Mouse (Mus musculus) liver, adult 10 weeks (tissue): ENCODE results near the gene Slc17a1. TPM values are rescaled to one million over a fixed set of nuclear protein-coding genes. Genes with fewer than 3 reads are reported as not detected.

Experiments used
- polyA plus RNA-seq: library from polyadenylated mRNA; stranded (reverse); fragments of 350-450 nt; fragmentation: Illumina TruSeq; extraction: RNeasy Lipid Tissue Mini Kit (QIAGEN cat#74804); gene quantifications from one replicate; pipeline ENCODE4 v1.2.3, GENCODE M21; 2014; ENCODE audit warnings: low read depth, low replicate concordance

Slc17a1 gene
- polyA plus RNA-seq, result 23.6 TPM

DNA sequence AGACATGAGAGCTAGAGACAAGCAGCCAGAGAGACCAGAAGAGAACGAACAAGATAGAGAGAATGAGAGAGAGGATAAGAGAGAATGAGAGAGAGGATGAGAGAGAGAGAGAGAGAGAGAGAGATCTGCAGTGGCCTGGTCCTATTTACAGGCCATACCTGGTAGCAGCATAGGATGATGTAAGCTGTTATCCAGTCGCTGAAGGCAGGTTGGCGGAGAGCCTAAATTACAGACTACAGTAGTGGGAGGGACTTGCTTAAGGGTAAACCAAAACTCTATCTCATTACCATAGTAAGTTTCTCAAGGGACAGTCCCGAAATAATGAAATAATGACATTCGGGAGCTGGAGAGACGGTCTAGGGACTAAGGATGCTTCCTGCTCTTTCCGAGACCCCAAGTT is at the start of gene Slc17a1:
TSS of gene Slc17a1 (plus strand) at position 346 of the 400 bp plus-strand sequence.

DNA sequence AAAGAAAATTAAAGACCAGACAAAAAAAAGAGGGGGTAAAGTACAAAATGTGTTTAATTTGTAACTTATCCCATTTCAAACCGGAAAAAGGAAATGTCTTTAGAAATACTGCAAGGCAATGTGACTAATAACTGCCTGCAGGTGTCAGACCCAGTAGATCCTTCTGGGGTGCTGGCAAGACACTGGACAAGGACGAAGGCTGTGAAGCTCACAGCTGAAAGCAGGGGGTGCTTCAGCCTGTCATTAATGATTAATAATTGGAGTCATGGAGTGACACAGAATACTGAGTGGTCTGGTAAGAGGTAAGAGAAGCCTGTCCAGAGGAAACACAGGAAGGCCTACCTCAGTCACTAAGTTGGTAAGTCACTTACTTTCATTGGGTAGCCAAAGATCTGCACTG is 28.2 kb upstream of the Slc17a1 start, which contains the start of gene Slc17a3:
TSS of gene Slc17a3 (plus strand) at position 127 of the 400 bp plus-strand sequence.

DNA sequence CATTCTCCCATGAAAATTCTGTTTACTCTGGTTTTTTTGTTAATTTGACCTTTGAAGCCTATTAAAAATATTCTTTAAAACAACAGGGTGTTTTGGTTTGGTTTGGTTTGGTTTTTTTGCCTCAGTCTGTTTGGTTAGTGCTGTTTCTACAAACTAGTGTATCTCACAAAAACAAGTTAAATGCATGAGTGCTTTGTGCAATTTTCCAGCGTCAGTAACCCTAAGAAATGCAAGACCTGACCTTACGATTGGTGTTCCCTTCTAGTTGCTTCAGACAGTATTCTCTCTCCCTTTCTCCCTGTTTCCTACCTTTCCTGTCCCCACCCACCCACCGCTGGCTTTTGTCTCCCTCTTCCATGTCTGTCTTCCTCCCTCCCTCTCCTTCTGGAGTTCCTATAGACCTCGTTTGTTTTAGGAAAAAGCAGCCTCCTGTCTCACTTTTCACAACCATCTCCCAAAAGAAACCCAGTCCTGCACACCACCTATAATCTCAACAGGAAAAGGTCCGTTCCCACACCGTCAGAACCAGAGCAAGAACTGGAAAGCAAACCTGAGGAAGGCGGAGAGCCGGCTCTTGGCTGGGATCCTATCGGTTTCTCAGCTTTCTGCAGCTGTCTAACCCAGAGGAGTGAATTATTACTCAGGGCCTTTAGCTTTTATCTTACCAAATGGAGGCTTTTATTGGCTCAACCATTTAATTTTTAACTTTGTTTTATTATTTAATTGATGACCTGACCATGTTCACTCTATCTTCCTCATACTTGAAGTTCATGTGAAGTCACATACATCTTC is 47.0 kb downstream of the Slc17a1 start, which contains the start of gene Slc17a4:
TSS of gene Slc17a4 (minus strand) at position 634 of the 792 bp plus-strand sequence.

DNA sequence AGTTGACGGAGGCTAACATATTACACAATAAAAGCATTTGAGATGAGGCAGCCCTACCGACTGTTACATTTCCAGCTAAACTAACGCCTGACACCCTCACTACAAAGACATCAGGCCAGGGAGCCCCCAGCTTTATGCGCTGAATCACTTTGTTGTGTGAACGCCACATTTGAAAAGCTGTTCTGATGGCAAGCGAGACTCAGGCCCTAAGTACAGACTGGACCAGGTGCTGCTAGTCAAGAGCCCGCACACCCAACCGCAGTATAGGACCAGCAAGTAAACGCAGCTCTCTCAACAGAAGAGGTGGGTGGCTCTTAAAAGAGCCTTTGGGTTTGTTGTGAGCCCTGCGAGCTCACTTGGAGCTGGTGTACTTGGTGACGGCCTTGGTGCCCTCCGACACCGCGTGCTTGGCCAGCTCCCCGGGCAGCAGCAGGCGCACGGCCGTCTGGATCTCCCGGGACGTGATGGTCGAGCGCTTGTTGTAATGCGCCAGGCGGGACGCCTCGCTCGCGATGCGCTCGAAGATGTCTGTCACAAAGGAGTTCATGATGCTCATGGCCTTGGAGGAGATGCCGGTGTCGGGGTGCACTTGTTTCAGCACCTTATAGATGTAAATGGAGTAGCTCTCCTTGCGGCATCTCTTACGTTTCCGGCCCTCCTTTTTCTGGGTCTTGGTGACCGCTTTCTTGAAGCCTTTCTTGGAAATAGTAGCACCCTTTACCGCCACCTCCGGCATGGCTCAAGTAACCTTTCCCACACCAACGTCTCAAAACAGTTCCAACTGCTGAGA is 66.1 kb downstream of the Slc17a1 start, which contains the start of gene Hist1h2ba:
TSS of gene Hist1h2ba (minus strand) at position 736 of the 790 bp plus-strand sequence.

DNA sequence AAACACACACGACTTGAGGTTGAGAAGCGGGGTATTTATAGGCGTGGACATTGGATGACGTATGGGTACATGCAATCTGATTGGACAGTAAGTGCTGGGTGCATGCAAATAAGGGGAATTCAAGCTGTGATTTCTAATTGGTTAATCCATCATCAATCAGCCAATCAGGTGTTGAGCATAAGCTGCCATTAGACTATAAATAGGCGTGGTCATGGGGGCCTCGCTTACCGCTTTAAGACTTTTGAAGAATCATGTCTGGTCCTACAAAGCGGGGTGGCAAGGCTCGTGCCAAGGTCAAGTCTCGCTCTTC is 66.6 kb downstream of the Slc17a1 start, which contains the start of gene Hist1h2aa:
TSS of gene Hist1h2aa (plus strand) at position 252 of the 310 bp plus-strand sequence.

Other genes with a start within 250 kb of the Slc17a1 start
- gene Hist1h2be, start 246.6 kb upstream of the Slc17a1 start, polyA plus RNA-seq, result 0.95 TPM
- 0.45 TPM for gene Hist1h1e, start 245.2 kb upstream of the Slc17a1 start, polyA plus RNA-seq
- gene Hist1h2ac, start 183.8 kb upstream of the Slc17a1 start, polyA plus RNA-seq, result 0.56 TPM
- 195 TPM for gene Hist1h2bc, start 183.6 kb upstream of the Slc17a1 start, polyA plus RNA-seq
- gene Hist1h1t, start 171.9 kb upstream of the Slc17a1 start, polyA plus RNA-seq, result not detected
- 0.72 TPM for gene Hist1h4c, start 169.3 kb upstream of the Slc17a1 start, polyA plus RNA-seq
- gene Hfe, start 156.9 kb upstream of the Slc17a1 start, polyA plus RNA-seq, result 40.9 TPM
- 9.8 TPM for gene Hist1h1c, start 128.9 kb upstream of the Slc17a1 start, polyA plus RNA-seq
- not detected for gene Hist1h3c, start 122.1 kb upstream of the Slc17a1 start, polyA plus RNA-seq
- not detected for gene Hist1h2bb, start 121.0 kb upstream of the Slc17a1 start, polyA plus RNA-seq
- gene Hist1h2ab, start 116.6 kb upstream of the Slc17a1 start, polyA plus RNA-seq, result not detected
- not detected for gene Hist1h3b, start 115.5 kb upstream of the Slc17a1 start, polyA plus RNA-seq
- gene Hist1h4b, start 110.7 kb upstream of the Slc17a1 start, polyA plus RNA-seq, result not detected
- not detected for gene Hist1h4a, start 106.5 kb upstream of the Slc17a1 start, polyA plus RNA-seq
- gene Hist1h3a, start 105.4 kb upstream of the Slc17a1 start, polyA plus RNA-seq, result not detected
- gene Hist1h1a, start 104.1 kb upstream of the Slc17a1 start, polyA plus RNA-seq, result not detected
- gene Trim38, start 97.8 kb upstream of the Slc17a1 start, polyA plus RNA-seq, result not detected
- gene Slc17a2, start 60.8 kb upstream of the Slc17a1 start, polyA plus RNA-seq, result 190 TPM
- 119 TPM for gene Slc17a3, start 28.3 kb upstream of the Slc17a1 start, polyA plus RNA-seq
- 62.2 TPM for gene Slc17a4, start 47.3 kb downstream of the Slc17a1 start, polyA plus RNA-seq
- not detected for gene Hist1h2ba, start 66.4 kb downstream of the Slc17a1 start, polyA plus RNA-seq
- not detected for gene Hist1h2aa, start 66.7 kb downstream of the Slc17a1 start, polyA plus RNA-seq
- not detected for gene Scgn, start 123.5 kb downstream of the Slc17a1 start, polyA plus RNA-seq